Mouse (Mus musculus) monocyte, adult 5-6 weeks (primary cell): ENCODE data around the gene Lztr1. TPM values are rescaled to one million over a fixed set of nuclear protein-coding genes. Genes with fewer than 3 reads are reported as not detected.

Experiments used
- ATAC-seq: fragments of 153-309, 156-312 bp; replicated peaks from 2 replicates; pipeline ENCODE4 v1.8.0; 2017; ENCODE audit warnings: mild to moderate bottlenecking; ENCODE audit not compliant: low TSS enrichment, insufficient number of reproducible peaks, severe bottlenecking, poor library complexity, low FRiP score
- total RNA-seq: library from RNA; stranded (forward); fragments of 200-1000, 200-491, 200-594 nt; gene quantifications from 3 replicates; pipeline ENCODE4 v1.2.3, GENCODE M21; 2017

Gene Lztr1
- total RNA-seq: 31.4 to 51.0 TPM (median 39.1 TPM) in 3 replicates

DNA sequence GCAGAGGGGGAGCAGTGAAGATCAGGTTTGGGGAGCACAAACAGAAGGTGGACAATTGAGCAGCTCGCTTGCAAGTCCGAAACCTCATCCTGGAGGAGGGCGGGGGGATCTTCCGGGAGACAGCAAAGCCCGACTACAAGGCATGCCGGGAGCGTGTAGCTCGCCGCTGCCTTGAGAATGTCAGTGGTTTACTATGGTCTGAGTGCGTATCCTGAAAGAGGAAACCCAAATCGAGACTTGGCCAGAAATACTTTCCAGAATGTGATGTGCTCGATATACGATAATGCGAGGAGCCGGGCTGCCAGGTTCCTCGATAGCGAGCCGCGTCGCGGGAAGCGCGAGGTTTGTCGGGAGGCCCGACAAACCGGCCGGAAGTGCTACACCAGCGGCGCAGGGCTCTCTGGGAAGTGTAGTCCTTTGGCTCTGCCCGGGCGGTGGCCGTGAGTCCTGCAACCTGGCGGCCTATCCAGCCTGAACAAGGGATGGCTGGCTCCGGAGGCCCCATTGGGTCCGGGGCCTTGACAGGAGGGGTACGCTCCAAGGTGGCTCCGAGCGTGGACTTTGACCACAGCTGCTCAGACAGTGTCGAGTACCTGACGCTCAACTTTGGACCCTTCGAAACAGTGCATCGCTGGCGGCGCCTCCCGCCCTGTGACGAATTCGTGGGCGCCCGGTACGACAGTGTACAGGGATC lies at the start of gene Lztr1:
Lztr1 (plus strand) TSS at position 143 of the 694 bp plus-strand sequence.
- peak; percentile 87 for ATAC-seq

DNA sequence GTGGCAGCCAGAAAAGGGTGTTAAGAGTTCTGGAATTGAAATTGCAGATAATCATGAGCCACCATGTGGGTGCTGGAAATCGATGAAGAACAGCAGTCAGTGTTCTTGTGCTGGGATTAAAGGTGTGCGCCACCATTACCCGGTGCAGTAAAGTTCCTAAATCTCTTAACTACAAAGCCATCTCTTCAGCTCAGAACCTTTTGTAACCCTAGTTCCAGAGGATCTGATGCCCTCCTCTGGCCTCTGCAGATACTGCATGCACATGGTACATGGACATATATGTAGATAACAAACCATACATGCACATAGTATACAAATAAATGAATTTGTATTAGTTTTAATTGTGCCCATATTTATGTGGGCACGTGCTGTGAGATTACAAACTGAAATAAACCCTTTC lies 48.2 kb upstream of the Lztr1 start:
- ATAC-seq: 0 out of 2 replicates have a peak, but pooled peaks have one; percentile 47

DNA sequence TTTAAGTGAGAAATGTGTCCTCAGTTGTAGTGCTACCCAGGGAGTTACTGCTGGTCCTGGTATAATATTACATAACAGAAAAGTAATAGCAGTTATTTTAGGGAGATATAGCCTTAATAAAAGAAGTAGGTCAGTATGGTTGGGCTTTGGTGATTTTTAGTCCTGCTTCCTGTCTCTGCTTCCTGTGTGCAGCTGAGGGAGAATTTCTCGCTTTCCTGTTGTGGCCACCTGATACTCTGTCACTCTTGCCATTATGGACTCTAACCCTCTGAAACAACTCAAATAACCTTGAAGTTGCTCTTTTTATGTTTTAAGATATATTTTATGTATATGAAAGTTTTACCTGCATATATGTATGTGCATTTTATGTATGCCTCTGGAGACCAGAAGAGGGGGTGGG lies 46.9 kb upstream of the Lztr1 start:
- no peak for ATAC-seq

DNA sequence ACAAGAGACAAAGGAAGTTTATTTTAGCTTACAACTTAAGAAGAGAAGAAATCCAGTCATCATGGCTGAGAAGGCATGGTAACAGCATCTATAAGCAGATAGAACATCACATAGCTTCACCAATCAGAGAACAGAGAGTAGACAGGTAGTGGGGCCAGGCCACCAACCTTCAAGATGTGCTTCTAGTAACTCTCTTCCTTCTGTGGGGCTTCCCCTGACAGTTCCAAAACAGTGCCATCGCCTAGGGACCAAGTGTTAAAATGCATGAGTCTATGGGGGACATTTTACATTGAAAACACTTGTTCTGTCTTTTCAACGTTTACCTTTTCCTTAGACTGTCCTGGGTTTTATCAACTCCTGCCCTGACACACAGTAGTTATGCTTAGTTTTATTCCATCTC lies 45.3 kb upstream of the Lztr1 start:
- no peak for ATAC-seq

DNA sequence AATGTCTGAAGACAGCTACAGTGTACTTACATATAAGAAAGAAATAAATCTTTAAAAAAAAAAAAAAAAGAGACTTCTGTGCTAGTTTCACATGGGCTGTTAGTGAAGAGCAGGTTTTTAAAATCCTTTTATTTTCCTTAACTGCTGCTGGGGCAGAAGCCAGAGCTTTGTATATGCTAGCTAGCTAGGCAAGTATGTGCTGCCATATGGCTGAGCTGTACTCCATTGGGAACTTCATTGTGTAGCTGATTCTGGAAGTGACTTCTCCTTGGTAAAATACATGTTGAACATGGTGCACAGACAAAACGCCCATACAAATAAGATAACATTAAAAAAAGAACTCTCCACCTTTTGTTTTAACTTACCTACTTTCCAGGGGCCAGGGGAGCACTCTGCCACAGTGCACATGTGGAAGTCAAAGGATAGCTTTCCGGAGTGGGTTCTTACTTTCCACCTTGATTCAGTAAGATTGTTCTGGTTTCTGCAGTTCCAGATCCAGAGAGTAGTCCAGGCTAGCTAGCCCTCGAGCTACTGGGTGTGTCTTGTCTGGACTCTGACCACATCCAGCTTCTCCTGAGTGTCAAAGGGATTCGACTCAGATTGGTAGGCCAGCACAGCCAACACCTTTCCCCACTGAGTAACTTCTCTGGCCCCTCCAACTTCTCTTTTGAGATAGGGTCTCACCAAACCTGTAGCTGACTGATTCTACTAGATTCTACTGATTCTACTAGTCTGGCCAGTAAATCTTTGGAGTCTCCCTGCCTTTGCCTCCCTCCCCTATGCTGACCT lies 41.4 kb upstream of the Lztr1 start:
- no peak for ATAC-seq

DNA sequence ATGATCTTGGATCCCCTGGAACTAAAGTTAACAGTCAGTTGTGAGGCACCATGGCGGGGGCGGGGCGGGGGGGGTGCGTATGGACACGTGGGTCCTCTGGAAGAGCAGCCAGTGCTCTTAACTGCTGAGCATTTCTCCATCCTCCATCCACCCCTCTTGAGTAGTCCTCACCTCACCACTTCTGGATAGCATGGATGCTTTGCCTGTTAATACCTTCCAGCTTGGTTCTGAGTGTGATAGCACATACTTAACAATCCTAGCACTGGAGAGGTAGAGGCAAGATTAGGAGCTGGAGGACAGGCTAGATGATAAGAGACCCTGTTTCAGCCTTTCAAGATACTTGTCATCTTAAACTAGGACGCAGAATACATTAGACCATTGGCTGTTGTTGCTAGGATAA lies 36.0 kb upstream of the Lztr1 start:
- ATAC-seq: no peak

DNA sequence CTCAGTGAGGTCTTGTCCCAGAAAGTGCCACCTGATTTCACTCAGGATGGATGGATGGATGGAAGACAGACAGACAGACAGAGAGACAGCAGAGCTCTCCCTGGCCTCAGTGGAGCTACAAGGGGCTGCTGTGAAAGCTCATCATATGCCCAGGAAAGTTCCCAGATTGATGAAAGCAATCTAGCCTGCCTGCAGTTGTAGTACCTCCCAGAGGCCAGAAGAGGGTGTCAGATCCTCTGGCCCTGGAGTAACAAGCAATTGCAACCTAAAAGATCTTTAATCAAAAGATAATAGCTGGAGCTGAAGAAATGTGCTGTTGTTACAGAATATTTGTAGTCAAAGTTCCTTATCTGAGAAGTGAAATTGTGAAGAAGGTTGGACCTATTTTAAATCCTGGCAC lies 34.4 kb upstream of the Lztr1 start:
- 0 out of 2 replicates have a peak, but pooled peaks have one; percentile 47 for ATAC-seq

DNA sequence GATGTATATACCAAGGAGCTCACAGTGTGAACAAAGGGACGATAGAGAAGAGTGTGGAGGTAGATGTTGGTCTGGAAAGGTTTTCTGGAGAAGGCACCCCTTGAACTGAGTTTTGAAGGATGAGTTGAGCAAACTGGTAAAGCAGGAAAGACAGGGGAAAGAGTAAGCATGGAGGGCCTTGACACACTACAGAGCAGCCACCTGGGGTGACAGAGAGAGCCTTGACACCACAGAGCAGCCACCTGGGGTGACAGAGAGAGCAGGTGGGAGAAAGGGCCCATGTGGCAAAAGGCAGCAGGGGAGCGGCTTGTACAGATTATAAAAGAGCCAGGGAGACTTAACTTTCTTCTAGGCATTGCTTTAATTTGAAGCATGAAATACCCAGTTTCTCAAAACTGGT lies 33.7 kb upstream of the Lztr1 start:
- no peak for ATAC-seq

DNA sequence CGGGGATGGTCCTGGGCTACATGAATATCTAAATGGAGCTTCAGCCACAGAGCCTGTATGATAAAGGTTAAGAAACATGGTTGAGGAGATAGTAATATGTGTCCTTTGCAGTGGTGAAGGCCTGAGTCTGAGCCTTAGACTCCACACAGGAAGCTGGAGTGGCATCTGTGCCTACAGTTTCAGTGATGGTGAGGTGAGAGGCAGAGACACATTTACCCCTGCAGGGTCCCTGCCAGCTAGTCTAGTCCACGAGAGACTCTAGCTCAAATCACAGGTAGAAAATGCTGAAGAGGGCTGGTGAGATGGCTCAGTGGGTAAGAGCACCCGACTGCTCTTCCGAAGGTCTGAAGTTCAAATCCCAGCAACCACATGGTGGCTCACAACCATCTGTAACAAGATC lies 33.2 kb upstream of the Lztr1 start:
- no peak for ATAC-seq

DNA sequence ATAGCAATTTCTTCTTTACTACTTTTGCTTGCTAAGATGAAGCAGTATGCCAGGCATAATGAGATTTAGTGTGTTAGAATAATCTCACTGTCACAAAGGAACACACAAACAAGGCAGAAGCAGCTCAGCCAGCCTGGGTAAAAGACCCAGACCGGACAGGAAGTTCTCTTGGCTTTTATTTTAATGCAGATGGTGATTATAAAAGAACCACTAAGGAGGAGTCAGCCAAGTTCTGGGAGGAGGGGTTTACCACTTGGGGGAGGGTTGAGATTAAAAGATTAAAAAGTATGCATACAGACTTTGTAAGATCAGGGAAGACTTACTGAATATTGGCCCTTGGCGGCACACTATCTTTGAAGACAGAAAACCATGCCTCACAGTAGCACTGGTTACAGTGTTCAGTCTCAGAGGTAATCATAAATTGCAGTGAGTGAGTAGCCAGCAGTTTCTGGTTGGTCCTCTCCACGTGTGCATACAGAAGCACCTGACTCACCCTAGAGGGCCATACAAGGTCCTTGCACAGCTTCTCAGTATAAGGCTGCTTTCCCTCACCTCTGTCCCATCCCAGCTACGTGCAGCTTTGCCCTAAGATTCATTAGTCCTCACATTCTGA lies 30.1 kb upstream of the Lztr1 start:
- no peak for ATAC-seq

DNA sequence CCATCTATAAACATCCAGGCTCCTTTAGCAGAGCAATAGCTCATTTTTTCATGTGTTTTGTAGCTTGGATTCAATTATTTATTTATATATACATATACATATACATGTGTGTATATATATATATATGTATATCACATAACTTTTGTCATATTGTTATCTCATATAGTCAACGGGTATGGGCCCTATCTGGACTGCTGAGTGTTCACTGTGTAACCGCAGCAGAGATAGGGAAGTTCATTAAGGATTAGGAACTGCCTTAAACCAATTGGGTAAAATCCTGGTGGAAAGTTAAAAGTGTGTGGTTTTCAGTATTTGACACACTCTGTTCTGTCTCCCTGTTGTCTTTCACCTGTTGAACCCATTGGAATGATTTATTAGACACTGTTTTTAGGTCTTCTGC lies 27.0 kb upstream of the Lztr1 start:
- no peak for ATAC-seq

DNA sequence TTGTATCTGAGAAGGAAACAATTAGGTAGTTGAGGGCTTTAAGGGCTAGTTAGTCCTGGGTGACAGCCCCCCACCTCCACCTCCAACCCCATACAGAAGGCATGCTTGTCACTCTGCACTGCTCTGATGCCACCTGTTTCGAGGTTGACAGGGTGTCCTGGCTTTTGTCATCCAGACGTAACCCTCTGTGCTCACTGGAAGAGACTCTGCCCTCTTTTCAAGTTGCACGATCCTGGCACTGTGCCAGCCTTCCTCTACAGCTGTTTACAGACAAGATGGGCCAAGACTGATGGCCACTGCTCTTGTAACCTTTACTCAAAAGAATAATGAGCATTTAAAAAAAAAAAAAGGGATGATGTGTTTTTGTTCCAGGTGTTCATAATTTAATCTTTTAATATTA lies 22.0 kb upstream of the Lztr1 start:
- no peak for ATAC-seq

DNA sequence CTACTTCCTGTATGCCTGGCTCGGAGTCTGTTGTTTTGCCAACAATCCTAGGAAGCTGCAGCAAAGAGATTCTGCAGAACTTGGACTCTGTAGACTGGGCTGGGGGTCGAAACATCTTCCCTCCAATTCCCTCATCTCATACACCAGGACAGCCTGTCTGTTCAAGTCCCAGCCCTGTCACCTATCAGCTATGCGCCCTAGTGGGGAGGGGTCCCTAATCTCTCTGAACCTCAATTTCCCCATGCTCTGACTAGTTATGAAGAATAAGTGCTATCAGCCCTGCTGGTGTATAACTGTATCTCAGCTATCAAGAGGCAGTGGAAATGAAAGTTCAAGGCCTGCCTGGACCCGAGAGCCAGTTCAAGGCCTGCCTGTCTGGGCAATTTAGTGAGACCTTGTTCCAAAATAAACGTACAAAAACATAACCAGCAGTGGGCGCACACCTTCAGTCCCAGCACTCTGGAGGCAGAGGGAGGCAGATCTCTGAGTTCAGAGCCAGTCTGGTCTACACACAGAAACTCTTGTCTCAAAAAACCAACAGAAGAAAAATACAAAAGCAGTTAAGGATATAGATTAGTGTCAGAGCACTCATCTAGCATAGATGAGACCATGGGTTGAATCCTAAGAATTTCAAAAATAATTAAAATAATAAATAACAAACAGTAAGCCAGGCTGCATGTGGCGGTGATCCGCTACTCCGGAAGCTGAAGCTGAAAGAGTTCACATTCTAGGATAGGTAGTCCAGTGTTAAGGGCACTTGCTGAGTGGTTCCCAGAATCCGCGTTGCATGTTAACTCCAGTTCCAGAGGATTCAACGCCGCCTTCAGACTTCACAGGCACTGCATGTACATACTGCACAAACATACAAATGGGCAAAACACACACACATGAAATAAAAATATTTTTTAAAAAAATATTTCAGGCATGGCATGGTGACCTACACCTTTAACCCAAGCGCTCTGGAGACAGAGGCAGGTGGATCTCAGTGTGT lies 19.7 kb upstream of the Lztr1 start:
- no peak for ATAC-seq

DNA sequence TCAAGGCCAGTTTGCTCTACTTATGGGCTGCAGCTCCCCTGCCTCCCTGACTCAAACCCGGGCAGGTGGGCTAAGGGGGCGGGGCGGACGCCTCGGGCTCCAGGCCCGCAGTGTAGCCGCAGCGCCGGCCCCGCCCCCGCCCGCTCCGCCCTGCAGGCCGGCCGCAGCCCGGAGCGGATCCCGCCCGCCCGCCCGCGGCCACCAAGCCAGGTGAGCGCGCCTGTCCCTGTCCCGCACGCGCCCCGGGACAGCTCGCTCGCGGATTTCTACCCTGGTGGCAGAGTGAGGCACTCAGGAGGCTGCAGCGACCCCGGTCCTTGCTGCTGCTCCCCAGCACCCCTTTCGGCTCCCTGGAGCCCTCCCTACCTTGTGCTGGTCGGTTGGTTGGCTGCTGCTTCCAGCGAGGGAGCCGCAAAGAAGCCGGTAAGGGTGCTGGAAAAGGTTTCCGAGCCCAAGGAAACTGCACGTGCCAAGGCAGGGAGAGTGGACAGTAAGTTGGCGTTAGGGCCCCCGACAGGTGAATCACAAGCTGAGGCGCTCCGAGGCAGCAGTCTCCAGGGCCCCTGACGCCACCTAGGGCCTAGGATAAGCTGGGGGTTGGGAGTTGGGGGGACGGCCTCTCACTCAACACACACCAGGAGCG lies 18.9 kb upstream of the Lztr1 start, which contains the start of gene Aifm3:
Aifm3 (plus strand) TSS at position 143 of the 643 bp plus-strand sequence.
- no peak for ATAC-seq

DNA sequence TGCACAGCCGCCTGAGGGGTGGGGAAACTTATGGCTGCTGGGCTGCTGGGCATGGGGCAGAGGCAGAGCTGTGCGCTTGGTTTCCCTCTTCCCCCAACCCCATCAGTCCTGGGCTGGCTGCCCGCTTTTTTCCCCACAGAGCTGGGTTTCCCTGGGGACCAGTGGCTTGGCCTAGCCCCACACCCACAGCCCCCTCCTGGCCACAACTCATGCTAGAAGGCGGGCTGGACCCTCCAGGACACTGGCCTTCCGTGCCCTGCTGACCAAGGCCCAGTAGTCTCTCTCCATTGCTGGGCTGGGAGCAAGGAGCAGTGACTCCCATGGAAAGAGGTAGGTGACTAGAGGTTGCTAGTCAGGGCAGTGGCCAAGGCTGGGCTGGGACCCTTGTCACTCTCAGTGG lies 17.3 kb upstream of the Lztr1 start:
- no peak for ATAC-seq

DNA sequence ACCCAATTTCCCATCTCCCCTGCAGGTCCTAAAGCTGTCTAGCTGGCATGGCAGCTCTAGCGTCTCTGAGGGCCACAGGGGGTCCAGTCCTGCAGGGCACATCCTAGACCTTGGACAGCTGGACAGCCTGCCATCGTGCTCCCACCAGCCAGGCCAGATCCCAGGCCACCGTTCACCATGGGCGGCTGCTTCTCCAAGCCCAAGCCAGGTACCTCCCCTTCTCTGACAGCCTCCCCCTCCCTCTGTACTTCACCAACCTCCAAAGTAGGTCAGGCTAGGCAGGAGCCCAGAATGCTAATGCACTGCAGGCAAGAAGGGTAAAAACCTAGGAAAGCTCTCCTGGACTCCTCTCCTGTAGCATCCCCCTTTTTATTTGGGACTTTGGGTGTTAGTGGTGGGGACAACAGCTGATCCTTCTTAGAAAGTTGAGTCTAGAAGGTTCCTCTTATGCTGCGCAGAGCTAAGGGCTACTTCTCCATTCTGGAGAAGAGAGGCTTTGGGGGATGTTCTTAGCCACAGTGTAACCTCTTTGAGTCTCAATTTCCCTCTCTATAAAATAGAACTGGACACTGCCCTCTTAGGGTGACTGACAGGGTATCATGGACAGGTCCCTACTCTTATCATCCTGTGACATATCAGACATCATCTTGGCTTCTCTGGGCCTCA lies 16.5 kb upstream of the Lztr1 start:
- ATAC-seq: no peak

DNA sequence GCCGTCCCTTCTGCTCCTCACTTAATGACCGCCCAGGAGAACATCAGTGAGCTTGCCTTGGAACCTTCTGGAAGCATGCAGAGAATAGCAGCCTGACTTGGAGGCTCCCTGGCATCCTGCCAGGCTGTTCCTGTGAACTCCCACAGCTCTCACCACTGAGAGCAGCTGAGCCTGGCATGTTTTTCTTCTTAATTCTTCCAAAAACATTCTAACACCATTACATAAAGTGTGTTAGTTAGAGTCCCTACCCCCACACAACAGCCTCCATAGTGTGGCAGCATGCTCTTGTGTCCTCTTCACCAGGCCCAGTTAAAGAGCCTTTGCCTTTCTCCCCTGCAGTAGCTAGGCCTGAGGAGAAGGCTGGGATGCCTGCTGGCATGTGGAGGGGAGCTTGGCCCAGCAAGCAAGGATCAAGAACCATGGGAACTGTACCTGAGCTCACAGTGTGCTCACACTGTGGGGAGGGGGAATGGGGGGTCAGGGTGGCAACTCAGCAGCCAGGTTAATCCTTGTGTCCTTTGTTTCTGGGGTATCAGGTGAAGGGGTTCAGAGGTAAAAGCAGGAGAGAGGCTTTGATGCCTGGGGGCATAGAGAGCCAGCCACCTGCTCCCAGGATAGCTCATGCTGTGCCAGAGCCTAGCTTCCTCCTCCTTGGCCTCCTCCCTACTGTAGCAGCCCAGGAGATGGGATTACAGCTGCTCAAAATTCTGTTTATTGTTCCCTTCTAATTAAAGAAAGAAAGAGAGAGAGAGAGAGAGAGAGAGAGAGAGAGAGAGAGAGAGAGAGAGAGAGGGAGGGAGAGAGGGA lies 11.8 kb upstream of the Lztr1 start:
- ATAC-seq: no peak
